22 mouse cellular contexts compared by ENCODE assay signal in genomic region chr2:10076675-10077074, GRCm38 (mm10). TPM values are rescaled to one million over a fixed set of nuclear protein-coding genes. Genes with fewer than 3 reads are reported as not detected.
DNase-seq lines count a peak whose midpoint lies in the region; ATAC-seq and TF ChIP-seq lines count a peak whose summit lies in the region.
"Had no signal": no experiment of that assay in that cellular context is flagged by ENCODE, and none has a peak within 500 bp of the region (broad histone marks: within the 10 kb centered on the region; RNA-seq: fewer than 3 reads in every experiment).

No protein-coding gene starts in this region.

- no peak for DNase-seq in heart, adult 11 months
- DNase-seq in Muller cell, postnatal 12 days (ENCODE audit: inconsistent ontology term), result peak; percentile 50
- no peak for DNase-seq in spleen, postnatal 36 days (ENCODE audit: low spot score in 2 of 2)
- DNase-seq in forebrain, embryonic 11.5 days (ENCODE audit: low spot score), result no peak
- DNase-seq: adrenal gland, postnatal 25 days; cerebellum, adult 9-10 months; gastrocnemius, postnatal 14 days; kidney, adult 11 months; liver, embryonic 13.5 days; thymus, postnatal 25 days had no signal

- no peak overlapping the region for H3K27ac ChIP-seq in heart, embryonic 15.5 days
- no peak overlapping the region for H3K27ac ChIP-seq in olfactory bulb, adult 2 months (ENCODE audit: insufficient read depth, low read depth, low read length)
- no peak overlapping the region for H3K27ac ChIP-seq in forebrain, embryonic 11.5 days (ENCODE audit: low read depth, low read length)
- H3K27ac ChIP-seq: embryonic facial prominence, embryonic 15.5 days; forebrain, embryonic 12.5 days; kidney, postnatal 0 days; liver, embryonic 13.5 days had no signal

- peaks cover 56% of the 10 kb centered on the region for H3K4me1 ChIP-seq in heart, embryonic 15.5 days (replicated peaks)
- H3K4me1 ChIP-seq in megakaryocyte, embryonic 14.5 days, result peaks cover 79% of the 10 kb centered on the region
- peaks cover 38% of the 10 kb centered on the region for H3K4me1 ChIP-seq in olfactory bulb, adult 2 months (ENCODE audit: control insufficient read depth, insufficient read depth, low read length)
- peaks cover 10% of the 10 kb centered on the region; the same call in 1 of the 2 replicates for H3K4me1 ChIP-seq in forebrain, embryonic 11.5 days (replicated peaks; ENCODE audit: control insufficient read depth, insufficient read depth, low read length)

- no peak for TF ChIP-seq POLR2A in olfactory bulb, adult 2 months (IDR thresholded peaks at IDR 0.05; ENCODE audit: insufficient read depth, low read depth, low read length)

- H3K4me3 ChIP-seq in heart, embryonic 15.5 days, result peak overlapping the region; percentile 24
- H3K4me3 ChIP-seq in megakaryocyte, embryonic 14.5 days (replicated peaks), result peak overlapping the region; percentile 51
- peak overlapping the region; percentile 25; the same call in 1 of the 2 replicates for H3K4me3 ChIP-seq in olfactory bulb, adult 2 months (ENCODE audit: insufficient read depth, low read depth, low read length)
- H3K4me3 ChIP-seq in forebrain, embryonic 11.5 days (ENCODE audit: low read depth, low read length), result no peak overlapping the region
- H3K4me3 ChIP-seq: embryonic facial prominence, embryonic 15.5 days; forebrain, embryonic 12.5 days; liver, embryonic 13.5 days had no signal

- ATAC-seq in heart, embryonic 15.5 days (replicated peaks; ENCODE audit: insufficient number of reproducible peaks, insufficient read depth, low FRiP score, low read depth), result no peak
- no peak for ATAC-seq in megakaryocyte, adult 5-6 weeks (ENCODE audit: poor library complexity, severe bottlenecking)
- no peak for ATAC-seq in forebrain, embryonic 11.5 days (replicated peaks; ENCODE audit: low FRiP score)
- ATAC-seq: activated CD4-positive, CD25-positive, alpha-beta regulatory T cell, adult 4 months; lung, postnatal 0 days; midbrain, embryonic 16.5 days; Patski had no signal

- TF ChIP-seq CTCF in olfactory bulb, adult 2 months (IDR thresholded peaks at IDR 0.05; ENCODE audit: insufficient read depth, low read depth, low read length), result no peak

- H3K27me3 ChIP-seq in heart, embryonic 15.5 days, result no peaks in the 10 kb centered on the region
- H3K27me3 ChIP-seq in megakaryocyte, embryonic 14.5 days (replicated peaks), result no peaks in the 10 kb centered on the region
- no peaks in the 10 kb centered on the region for H3K27me3 ChIP-seq in forebrain, embryonic 11.5 days (ENCODE audit: control insufficient read depth, insufficient read depth, low read length)
- H3K27me3 ChIP-seq: embryonic facial prominence, embryonic 15.5 days; forebrain, embryonic 12.5 days; liver, embryonic 13.5 days; Patski had no signal

- H3K36me3 ChIP-seq in heart, embryonic 15.5 days, result 0 out of 2 replicates have a peak, but pooled peaks cover 1% of the 10 kb centered on the region
- peaks cover 38% of the 10 kb centered on the region for H3K36me3 ChIP-seq in megakaryocyte, embryonic 14.5 days (replicated peaks; ENCODE audit: low read length)
- H3K36me3 ChIP-seq in forebrain, embryonic 11.5 days (ENCODE audit: control insufficient read depth, insufficient read depth, low read length), result no peaks in the 10 kb centered on the region

- H3K9me3 ChIP-seq in heart, embryonic 15.5 days (replicated peaks), result no peaks in the 10 kb centered on the region
- H3K9me3 ChIP-seq in megakaryocyte, embryonic 14.5 days, result no peaks in the 10 kb centered on the region
- no peaks in the 10 kb centered on the region for H3K9me3 ChIP-seq in forebrain, embryonic 11.5 days (ENCODE audit: control insufficient read depth, low read length)
- H3K9me3 ChIP-seq: embryonic facial prominence, embryonic 15.5 days; forebrain, embryonic 12.5 days; liver, embryonic 13.5 days had no signal

- no peak overlapping the region for H3K9ac ChIP-seq in heart, embryonic 15.5 days
- no peak overlapping the region for H3K9ac ChIP-seq in forebrain, embryonic 11.5 days (ENCODE audit: low read length)
- H3K9ac ChIP-seq: embryonic facial prominence, embryonic 15.5 days; forebrain, embryonic 12.5 days had no signal

- 75% methylated on average over 8 of the region's 8 CpGs for WGBS in heart, embryonic 15.5 days
- 57% methylated on average over 8 of the region's 8 CpGs for WGBS in olfactory bulb, adult 2 months
- WGBS in forebrain, embryonic 11.5 days, result 92% methylated on average over 8 of the region's 8 CpGs

- H3K4me2 ChIP-seq in heart, embryonic 15.5 days, result peak overlapping the region; percentile 65
- no peak overlapping the region for H3K4me2 ChIP-seq in forebrain, embryonic 11.5 days (ENCODE audit: low read depth, low read length, severe bottlenecking)
- H3K4me2 ChIP-seq: embryonic facial prominence, embryonic 15.5 days; forebrain, embryonic 12.5 days had no signal

RNA-seq across cellular contexts. Expression of gene Atp5c1, which starts 3.6 kb away (rescaled TPM):
- 1,140 and 1,398 TPM in 2 replicates for polyA plus RNA-seq in heart, embryonic 15.5 days (2015; fragmentation: Nextera tagmentation; extraction: Ambion mirVana)
- polyA plus RNA-seq in megakaryocyte, embryonic 14.5 days (2012; ENCODE audit: insufficient read depth, low replicate concordance), result 6.9 and 17.5 TPM in 2 replicates
- 493 and 571 TPM in 2 replicates for total RNA-seq in megakaryocyte, adult 5-6 weeks (2015)
- 410 and 491 TPM in 2 replicates for total RNA-seq in megakaryocyte, adult 5-6 weeks (2017)
- polyA plus RNA-seq in olfactory bulb, adult 2 months (2012; ENCODE audit: insufficient read depth, insufficient read length, low replicate concordance, missing spikeins), result 349 TPM in 1 of 2 replicates, not detected in the other
- polyA plus RNA-seq in forebrain, embryonic 11.5 days (2014; fragmentation: Nextera tagmentation; extraction: Ambion mirVana), result 474 and 504 TPM in 2 replicates

RNA-seq across cellular contexts. Expression of gene Kin, which starts 3.7 kb away (rescaled TPM):
- polyA plus RNA-seq in heart, embryonic 15.5 days (2015; fragmentation: Nextera tagmentation; extraction: Ambion mirVana), result 18.8 and 20.5 TPM in 2 replicates
- 1.9 TPM in 1 of 2 replicates, not detected in the other for polyA plus RNA-seq in megakaryocyte, embryonic 14.5 days (2012; ENCODE audit: insufficient read depth, low replicate concordance)
- total RNA-seq in megakaryocyte, adult 5-6 weeks (2015), result 26.3 and 27.6 TPM in 2 replicates
- total RNA-seq in megakaryocyte, adult 5-6 weeks (2017), result 24.2 and 35.6 TPM in 2 replicates
- not detected in 2 replicates for polyA plus RNA-seq in olfactory bulb, adult 2 months (2012; ENCODE audit: insufficient read depth, insufficient read length, low replicate concordance, missing spikeins)
- polyA plus RNA-seq in forebrain, embryonic 11.5 days (2014; fragmentation: Nextera tagmentation; extraction: Ambion mirVana), result 40.2 and 40.4 TPM in 2 replicates

RNA-seq across cellular contexts. Expression of gene Taf3, which starts 28.3 kb away (rescaled TPM):
- polyA plus RNA-seq in heart, embryonic 15.5 days (2015; fragmentation: Nextera tagmentation; extraction: Ambion mirVana), result 7.8 and 8.6 TPM in 2 replicates
- 17.0 and 19.0 TPM in 2 replicates for polyA plus RNA-seq in megakaryocyte, embryonic 14.5 days (2012; ENCODE audit: insufficient read depth, low replicate concordance)
- total RNA-seq in megakaryocyte, adult 5-6 weeks (2015), result 12.5 and 13.3 TPM in 2 replicates
- 8.7 and 12.6 TPM in 2 replicates for total RNA-seq in megakaryocyte, adult 5-6 weeks (2017)
- polyA plus RNA-seq in olfactory bulb, adult 2 months (2012; ENCODE audit: insufficient read depth, insufficient read length, low replicate concordance, missing spikeins), result not detected in 2 replicates
- 18.8 and 19.4 TPM in 2 replicates for polyA plus RNA-seq in forebrain, embryonic 11.5 days (2014; fragmentation: Nextera tagmentation; extraction: Ambion mirVana)

RNA-seq across cellular contexts. Expression of gene Itih2, which starts 54.5 kb away (rescaled TPM):
- 0.58 and 2.0 TPM in 2 replicates for polyA plus RNA-seq in heart, embryonic 15.5 days (2015; fragmentation: Nextera tagmentation; extraction: Ambion mirVana)
- polyA plus RNA-seq in megakaryocyte, embryonic 14.5 days (2012; ENCODE audit: insufficient read depth, low replicate concordance), result not detected in 2 replicates
- not detected in 2 replicates for total RNA-seq in megakaryocyte, adult 5-6 weeks (2015)
- total RNA-seq in megakaryocyte, adult 5-6 weeks (2017), result not detected in 2 replicates
- polyA plus RNA-seq in olfactory bulb, adult 2 months (2012; ENCODE audit: insufficient read depth, insufficient read length, low replicate concordance, missing spikeins), result not detected in 2 replicates
- polyA plus RNA-seq in forebrain, embryonic 11.5 days (2014; fragmentation: Nextera tagmentation; extraction: Ambion mirVana), result 0.12 and 0.16 TPM in 2 replicates
- total RNA-seq: megakaryocyte-erythroid progenitor cell, adult 5-6 weeks had no signal
- polyA plus RNA-seq: activated CD4-positive, CD25-positive, alpha-beta regulatory T cell, adult 4 months had no signal

Comparison
In these comparisons a context has a peak if more than half of its experiments do, and no peak if none do; other contexts are left out.
1. RNA of gene Atp5c1, which starts 3.6 kb away (polyA plus RNA-seq): 1,140 to 1,398 TPM in heart, embryonic 15.5 days, 474 to 504 TPM in forebrain, embryonic 11.5 days and 349 TPM in olfactory bulb, adult 2 months; 6.9 to 17.5 TPM in megakaryocyte, embryonic 14.5 days; every median in the first group is over 10 times any median in the second.